Mouse (Mus musculus): ENCODE data around the gene Gm10719. TPM values are rescaled to one million over a fixed set of nuclear protein-coding genes. Genes with fewer than 3 reads are reported as not detected.
"Not testable (repeated sequence)": the region's sequence is repeated elsewhere in the genome, so short reads cannot be mapped to it uniquely, and the experiment has no call there.

Gm10719 gene
- polyA plus RNA-seq, 1 experiment = not detected

GRCm38 (mm10) chr9:3015896-3016295 lies 1.3 kb upstream of the Gm10719 start:
- not testable (repeated sequence) for H3ac ChIP-seq (ENCODE audit: control insufficient read depth, insufficient read length); H3K36me3 ChIP-seq (ENCODE audit: control insufficient read depth, insufficient read depth); H3K4me3 ChIP-seq; H3K79me2 ChIP-seq (ENCODE audit: control insufficient read depth, insufficient read depth); H3K27me3 ChIP-seq (ENCODE audit: control insufficient read depth, insufficient read depth, insufficient read length); H3K4me2 ChIP-seq (ENCODE audit: low read depth)

- not testable (repeated sequence) for H3K27me3 ChIP-seq (ENCODE audit: control insufficient read depth, insufficient read depth, insufficient read length); H3K4me2 ChIP-seq (ENCODE audit: low read depth)
Measured at GRCm38 (mm10) chr9:3018944-3019343, 1.7 kb downstream of the Gm10719 start.

GRCm38 (mm10) chr9:3019835-3020727 lies 2.9 kb downstream of the Gm10719 start:
- H3K4me2 ChIP-seq (ENCODE audit: low read depth); H3K79me2 ChIP-seq (ENCODE audit: control insufficient read depth, insufficient read depth); H3K4me3 ChIP-seq; H3K36me3 ChIP-seq (ENCODE audit: control insufficient read depth, insufficient read depth); H3ac ChIP-seq (ENCODE audit: control insufficient read depth, insufficient read length); H3K27me3 ChIP-seq (ENCODE audit: control insufficient read depth, insufficient read depth, insufficient read length): not testable (repeated sequence)

More at GRCm38 (mm10) chr9:3018944-3019343, 1.7 kb downstream of the Gm10719 start:
- not testable (repeated sequence) for H3ac ChIP-seq (ENCODE audit: control insufficient read depth, insufficient read length); H3K4me3 ChIP-seq; H3K36me3 ChIP-seq (ENCODE audit: control insufficient read depth, insufficient read depth); H3K79me2 ChIP-seq (ENCODE audit: control insufficient read depth, insufficient read depth)

- H3K36me3 ChIP-seq (ENCODE audit: control insufficient read depth, insufficient read depth); H3K4me3 ChIP-seq; H3ac ChIP-seq (ENCODE audit: control insufficient read depth, insufficient read length); H3K27me3 ChIP-seq (ENCODE audit: control insufficient read depth, insufficient read depth, insufficient read length); H3K4me2 ChIP-seq (ENCODE audit: low read depth); H3K79me2 ChIP-seq (ENCODE audit: control insufficient read depth, insufficient read depth): not testable (repeated sequence)
Measured at GRCm38 (mm10) chr9:3022316-3023008, 5.3 kb downstream of the Gm10719 start.

GRCm38 (mm10) chr9:3023312-3023984 lies 6.2 kb downstream of the Gm10719 start, which contains the start of gene Gm10718:
TSS of gene Gm10718 (plus strand) at chr9:3023547.
- not testable (repeated sequence) for H3K36me3 ChIP-seq (ENCODE audit: control insufficient read depth, insufficient read depth); H3K27me3 ChIP-seq (ENCODE audit: control insufficient read depth, insufficient read depth, insufficient read length); H3K4me2 ChIP-seq (ENCODE audit: low read depth); H3ac ChIP-seq (ENCODE audit: control insufficient read depth, insufficient read length); H3K4me3 ChIP-seq; H3K79me2 ChIP-seq (ENCODE audit: control insufficient read depth, insufficient read depth)

- not testable (repeated sequence) for H3K36me3 ChIP-seq (ENCODE audit: control insufficient read depth, insufficient read depth); H3K4me2 ChIP-seq (ENCODE audit: low read depth); H3ac ChIP-seq (ENCODE audit: control insufficient read depth, insufficient read length); H3K79me2 ChIP-seq (ENCODE audit: control insufficient read depth, insufficient read depth); H3K27me3 ChIP-seq (ENCODE audit: control insufficient read depth, insufficient read depth, insufficient read length); H3K4me3 ChIP-seq
Measured at GRCm38 (mm10) chr9:3023985-3024648, 6.9 kb downstream of the Gm10719 start.

- not testable (repeated sequence) for H3K79me2 ChIP-seq (ENCODE audit: control insufficient read depth, insufficient read depth); H3K4me3 ChIP-seq; H3K27me3 ChIP-seq (ENCODE audit: control insufficient read depth, insufficient read depth, insufficient read length); H3K4me2 ChIP-seq (ENCODE audit: low read depth); H3ac ChIP-seq (ENCODE audit: control insufficient read depth, insufficient read length); H3K36me3 ChIP-seq (ENCODE audit: control insufficient read depth, insufficient read depth)
Measured at GRCm38 (mm10) chr9:3024912-3025467, 7.8 kb downstream of the Gm10719 start, which contains the start of gene Gm10717. TSS of gene Gm10717 (plus strand) at chr9:3025417.

- H3K36me3 ChIP-seq (ENCODE audit: control insufficient read depth, insufficient read depth); H3K4me2 ChIP-seq (ENCODE audit: low read depth); H3K4me3 ChIP-seq; H3K27me3 ChIP-seq (ENCODE audit: control insufficient read depth, insufficient read depth, insufficient read length); H3K79me2 ChIP-seq (ENCODE audit: control insufficient read depth, insufficient read depth); H3ac ChIP-seq (ENCODE audit: control insufficient read depth, insufficient read length): not testable (repeated sequence)
Measured at GRCm38 (mm10) chr9:3025653-3026052, 8.4 kb downstream of the Gm10719 start.

GRCm38 (mm10) chr9:3026136-3026535 lies 8.9 kb downstream of the Gm10719 start:
- H3K27me3 ChIP-seq (ENCODE audit: control insufficient read depth, insufficient read depth, insufficient read length); H3K4me2 ChIP-seq (ENCODE audit: low read depth); H3K36me3 ChIP-seq (ENCODE audit: control insufficient read depth, insufficient read depth); H3ac ChIP-seq (ENCODE audit: control insufficient read depth, insufficient read length); H3K4me3 ChIP-seq; H3K79me2 ChIP-seq (ENCODE audit: control insufficient read depth, insufficient read depth): not testable (repeated sequence)

GRCm38 (mm10) chr9:3026741-3027140 lies 9.5 kb downstream of the Gm10719 start:
- H3K36me3 ChIP-seq (ENCODE audit: control insufficient read depth, insufficient read depth); H3K4me2 ChIP-seq (ENCODE audit: low read depth); H3K79me2 ChIP-seq (ENCODE audit: control insufficient read depth, insufficient read depth); H3K27me3 ChIP-seq (ENCODE audit: control insufficient read depth, insufficient read depth, insufficient read length); H3ac ChIP-seq (ENCODE audit: control insufficient read depth, insufficient read length); H3K4me3 ChIP-seq: not testable (repeated sequence)

GRCm38 (mm10) chr9:3027200-3027599 lies 10.0 kb downstream of the Gm10719 start:
- not testable (repeated sequence) for H3K79me2 ChIP-seq (ENCODE audit: control insufficient read depth, insufficient read depth); H3K27me3 ChIP-seq (ENCODE audit: control insufficient read depth, insufficient read depth, insufficient read length); H3K4me2 ChIP-seq (ENCODE audit: low read depth); H3K36me3 ChIP-seq (ENCODE audit: control insufficient read depth, insufficient read depth); H3K4me3 ChIP-seq; H3ac ChIP-seq (ENCODE audit: control insufficient read depth, insufficient read length)

Measured in myocyte (in vitro differentiated cells).